Mouse (Mus musculus): ENCODE data around the gene Sec24d. TPM values are rescaled to one million over a fixed set of nuclear protein-coding genes. Genes with fewer than 3 reads are reported as not detected.

The Sec24d gene
- polyA plus RNA-seq, 1 experiment = 17.2 TPM

DNA sequence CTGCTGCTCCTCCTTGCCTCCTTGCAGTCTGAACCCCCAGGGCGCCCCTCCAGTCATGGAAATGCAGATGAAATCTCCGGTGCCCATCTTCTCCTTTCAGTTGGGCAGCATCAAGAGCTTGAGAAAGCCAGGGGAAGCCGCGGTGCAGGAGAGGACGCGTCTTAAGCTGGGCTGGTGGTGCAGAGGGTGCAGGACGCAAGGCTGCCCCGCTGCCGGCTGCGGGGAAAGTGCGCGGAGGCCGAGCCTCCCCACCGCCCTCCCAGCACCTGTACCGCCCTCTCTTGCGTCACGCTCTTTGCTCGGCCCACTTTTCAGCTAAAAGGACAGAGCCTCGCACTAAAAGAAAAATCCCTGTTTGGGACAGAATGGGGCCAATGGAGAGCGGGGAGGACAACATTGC, 31.3 kb upstream of the Sec24d start, which contains the start of gene Synpo2:
Gene Synpo2 (minus strand): TSS at position 229 of the 400 bp plus-strand sequence.
- H3K4me1 ChIP-seq (ENCODE audit: control insufficient read depth, insufficient read depth, insufficient read length) = no peaks in the 10 kb centered on the region
- WGBS = 4% methylated on average over 20 of the region's 20 CpGs
- H3K36me3 ChIP-seq (ENCODE audit: control insufficient read depth, insufficient read depth, low read length) = no peaks in the 10 kb centered on the region
- TF ChIP-seq POLR2A (IDR thresholded peaks at IDR 0.05; ENCODE audit: low read depth, low read length) (no peak), CTCF (IDR thresholded peaks at IDR 0.05; ENCODE audit: extremely low read depth, insufficient read depth, insufficient read length, insufficient replicate concordance) (no peak)
- DNase-seq (ENCODE audit: low read depth in 1 of 2, low spot score in 2 of 2) = peak in 1 of 2 experiments; percentile 24
- H3K27me3 ChIP-seq (ENCODE audit: control insufficient read depth, insufficient read depth, low read length) = 0 out of 2 replicates have a peak, but pooled peaks cover 3% of the 10 kb centered on the region
- peak within 1 kb of the TSS; percentile 34; the same call in 1 of the 2 replicates for H3K4me3 ChIP-seq (ENCODE audit: extremely low read depth, insufficient read depth, insufficient read length)
- H3K27ac ChIP-seq (ENCODE audit: insufficient read depth, low read length) = peak within 1 kb of the TSS; percentile 37; the same call in 1 of the 2 replicates

DNA sequence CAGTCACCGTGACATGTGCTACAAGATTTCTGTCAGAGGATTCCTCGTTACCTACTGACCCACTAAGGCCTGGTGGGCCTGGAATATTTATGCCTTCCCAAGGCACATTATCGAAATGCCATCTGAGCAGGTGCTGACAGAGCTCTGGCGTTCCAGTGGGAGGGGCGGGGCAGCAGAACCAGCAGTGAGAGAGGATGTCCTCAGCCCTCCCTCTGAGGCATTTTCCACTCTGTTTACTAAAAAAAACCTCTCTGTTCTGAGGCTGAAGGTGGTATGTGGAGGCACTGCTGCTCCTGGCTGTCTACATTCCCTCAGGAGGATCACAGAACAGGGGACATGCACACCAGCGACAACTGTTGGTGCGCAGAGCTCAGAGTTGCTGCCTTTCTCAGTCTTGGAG, 30.2 kb upstream of the Sec24d start:
- no peak for DNase-seq (ENCODE audit: low read depth in 1 of 2, low spot score in 2 of 2)
- Histone ChIP-seq H3K27ac (ENCODE audit: insufficient read depth, low read length) (no peak overlapping the region), H3K4me3 (ENCODE audit: extremely low read depth, insufficient read depth, insufficient read length) (no peak overlapping the region), H3K36me3 (ENCODE audit: control insufficient read depth, insufficient read depth, low read length) (no peaks in the 10 kb centered on the region), H3K27me3 (ENCODE audit: control insufficient read depth, insufficient read depth, low read length) (0 out of 2 replicates have a peak, but pooled peaks cover 3% of the 10 kb centered on the region), H3K4me1 (ENCODE audit: control insufficient read depth, insufficient read depth, insufficient read length) (no peaks in the 10 kb centered on the region)
- WGBS = 83% methylated on average over 7 of the region's 7 CpGs
- TF ChIP-seq POLR2A (IDR thresholded peaks at IDR 0.05; ENCODE audit: low read depth, low read length) (no peak), CTCF (IDR thresholded peaks at IDR 0.05; ENCODE audit: extremely low read depth, insufficient read depth, insufficient read length, insufficient replicate concordance) (no peak)

GRCm38 (mm10) chr3:123237446-123237845, 29.8 kb upstream of the Sec24d start:
- H3K27ac ChIP-seq (ENCODE audit: insufficient read depth, low read length) = no peak overlapping the region
- H3K36me3 ChIP-seq (ENCODE audit: control insufficient read depth, insufficient read depth, low read length) = no peaks in the 10 kb centered on the region
- no peak overlapping the region for H3K4me3 ChIP-seq (ENCODE audit: extremely low read depth, insufficient read depth, insufficient read length)
- 0 out of 2 replicates have a peak, but pooled peaks cover 3% of the 10 kb centered on the region for H3K27me3 ChIP-seq (ENCODE audit: control insufficient read depth, insufficient read depth, low read length)
- no peaks in the 10 kb centered on the region for H3K4me1 ChIP-seq (ENCODE audit: control insufficient read depth, insufficient read depth, insufficient read length)
- no peak for TF ChIP-seq CTCF (IDR thresholded peaks at IDR 0.05; ENCODE audit: extremely low read depth, insufficient read depth, insufficient read length, insufficient replicate concordance)
- TF ChIP-seq POLR2A (IDR thresholded peaks at IDR 0.05; ENCODE audit: low read depth, low read length) = no peak
- DNase-seq (ENCODE audit: low read depth in 1 of 2, low spot score in 2 of 2) = no peak

- no peak overlapping the region for H3K4me3 ChIP-seq (ENCODE audit: extremely low read depth, insufficient read depth, insufficient read length)
- no peak for DNase-seq (ENCODE audit: low read depth in 1 of 2, low spot score in 2 of 2)
- H3K36me3 ChIP-seq (ENCODE audit: control insufficient read depth, insufficient read depth, low read length) = no peaks in the 10 kb centered on the region
- H3K27me3 ChIP-seq (ENCODE audit: control insufficient read depth, insufficient read depth, low read length) = no peaks in the 10 kb centered on the region
- TF ChIP-seq CTCF (IDR thresholded peaks at IDR 0.05; ENCODE audit: extremely low read depth, insufficient read depth, insufficient read length, insufficient replicate concordance) (no peak), POLR2A (IDR thresholded peaks at IDR 0.05; ENCODE audit: low read depth, low read length) (no peak)
- H3K27ac ChIP-seq (ENCODE audit: insufficient read depth, low read length) = no peak overlapping the region
- H3K4me1 ChIP-seq (ENCODE audit: control insufficient read depth, insufficient read depth, insufficient read length) = no peaks in the 10 kb centered on the region
- 87% methylated on average over 5 of the region's 5 CpGs for WGBS
Measured at GRCm38 (mm10) chr3:123244376-123244775, 22.9 kb upstream of the Sec24d start.

DNA sequence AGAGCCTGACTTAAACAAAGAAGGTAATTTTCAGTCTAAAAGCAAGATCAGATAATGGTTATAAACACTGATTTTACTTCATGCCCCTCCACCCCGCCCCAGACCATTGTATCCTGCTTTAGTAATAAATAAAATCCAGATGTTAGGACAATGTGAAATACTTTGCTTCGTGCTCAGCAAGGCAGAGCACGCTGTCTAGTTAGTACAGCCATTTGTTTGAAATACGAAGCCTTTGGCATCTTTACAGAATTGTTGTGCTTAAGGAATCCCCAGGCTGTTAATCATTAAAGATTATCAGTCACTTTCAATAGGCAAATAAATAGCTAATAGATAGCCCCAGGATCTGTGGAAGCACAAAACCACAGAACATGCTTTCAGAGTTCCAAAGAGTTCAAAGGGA, 21.6 kb upstream of the Sec24d start:
- Histone ChIP-seq H3K4me1 (ENCODE audit: control insufficient read depth, insufficient read depth, insufficient read length) (no peaks in the 10 kb centered on the region), H3K4me3 (ENCODE audit: extremely low read depth, insufficient read depth, insufficient read length) (no peak overlapping the region), H3K27ac (ENCODE audit: insufficient read depth, low read length) (no peak overlapping the region), H3K36me3 (ENCODE audit: control insufficient read depth, insufficient read depth, low read length) (no peaks in the 10 kb centered on the region), H3K27me3 (ENCODE audit: control insufficient read depth, insufficient read depth, low read length) (no peaks in the 10 kb centered on the region)
- DNase-seq (ENCODE audit: low read depth in 1 of 2, low spot score in 2 of 2) = no peak
- WGBS = 84% methylated on average over 4 of the region's 4 CpGs
- TF ChIP-seq CTCF (IDR thresholded peaks at IDR 0.05; ENCODE audit: extremely low read depth, insufficient read depth, insufficient read length, insufficient replicate concordance) (no peak), POLR2A (IDR thresholded peaks at IDR 0.05; ENCODE audit: low read depth, low read length) (no peak)

DNA sequence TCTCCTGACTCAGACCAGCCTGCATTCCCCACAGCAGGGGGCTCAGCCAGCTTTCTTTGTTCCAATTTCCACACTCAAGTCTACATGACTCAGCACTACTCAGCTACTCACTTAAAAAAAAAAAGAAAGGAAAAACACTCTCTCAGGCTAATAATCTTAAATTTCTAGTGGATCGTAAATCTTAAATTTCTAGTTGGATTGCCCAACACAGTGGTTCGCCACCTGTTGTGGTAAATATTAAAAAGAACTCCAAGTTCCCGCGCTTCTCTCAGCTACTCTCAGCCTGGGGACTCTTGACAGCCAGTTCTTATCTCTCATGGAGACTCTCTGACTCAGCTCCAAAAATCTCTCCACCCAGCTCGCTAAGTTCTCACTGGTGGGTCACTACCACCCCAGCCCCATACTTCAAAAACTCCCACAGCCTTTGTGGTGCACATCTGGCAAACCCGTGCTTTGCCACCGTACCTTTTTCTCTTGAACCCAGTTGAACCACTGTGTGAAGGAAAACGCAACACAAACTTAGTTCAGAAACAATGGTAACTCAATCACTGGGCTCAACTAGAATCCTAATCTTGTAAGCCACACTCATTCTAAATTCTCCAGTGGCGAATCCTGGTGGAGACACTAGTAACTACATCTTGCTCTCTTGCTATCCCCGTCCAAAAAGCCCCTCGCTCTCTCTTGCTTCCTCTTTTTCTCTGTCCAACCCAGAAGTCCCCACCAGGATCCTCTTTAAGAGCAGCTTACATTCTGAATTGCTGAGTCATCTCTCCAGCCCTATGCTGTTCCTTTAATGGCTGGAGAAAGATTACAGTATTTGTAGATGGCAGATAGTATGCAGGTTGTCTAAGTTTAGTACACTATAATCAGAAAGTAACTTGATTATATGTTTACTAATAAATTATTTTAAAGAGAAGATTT, 10.8 kb upstream of the Sec24d start:
- no peaks in the 10 kb centered on the region for H3K4me1 ChIP-seq (ENCODE audit: control insufficient read depth, insufficient read depth, insufficient read length)
- no peaks in the 10 kb centered on the region for H3K36me3 ChIP-seq (ENCODE audit: control insufficient read depth, insufficient read depth, low read length)
- H3K27me3 ChIP-seq (ENCODE audit: control insufficient read depth, insufficient read depth, low read length) = no peaks in the 10 kb centered on the region
- no peak for DNase-seq (ENCODE audit: low read depth in 1 of 2, low spot score in 2 of 2)
- H3K4me3 ChIP-seq (ENCODE audit: extremely low read depth, insufficient read depth, insufficient read length) = no peak overlapping the region
- WGBS = 34% methylated on average over 11 of the region's 11 CpGs
- H3K27ac ChIP-seq (ENCODE audit: insufficient read depth, low read length) = no peak overlapping the region
- TF ChIP-seq POLR2A (IDR thresholded peaks at IDR 0.05; ENCODE audit: low read depth, low read length) (no peak), CTCF (IDR thresholded peaks at IDR 0.05; ENCODE audit: extremely low read depth, insufficient read depth, insufficient read length, insufficient replicate concordance) (no peak)

DNA sequence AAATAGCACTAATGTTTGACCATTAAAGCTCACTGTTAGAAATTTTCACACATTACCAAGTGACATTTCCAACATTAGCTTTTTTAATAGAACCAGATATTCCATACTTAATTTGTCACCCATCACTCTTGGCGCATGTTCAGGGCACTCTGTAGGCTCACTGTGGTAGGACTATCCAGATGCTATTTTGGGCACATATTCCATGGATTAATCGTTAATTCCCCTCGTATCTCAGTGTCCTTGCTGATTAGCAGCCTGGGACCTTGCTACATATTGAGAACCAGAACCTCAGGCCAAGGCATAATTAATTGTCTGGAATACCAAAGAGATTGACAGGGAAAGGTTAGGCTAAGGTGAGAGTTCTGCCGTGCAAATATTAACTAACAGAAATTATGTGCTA, 8.5 kb upstream of the Sec24d start:
- H3K36me3 ChIP-seq (ENCODE audit: control insufficient read depth, insufficient read depth, low read length) = no peaks in the 10 kb centered on the region
- no peak overlapping the region for H3K4me3 ChIP-seq (ENCODE audit: extremely low read depth, insufficient read depth, insufficient read length)
- WGBS = 95% methylated on average over 4 of the region's 4 CpGs
- no peak for DNase-seq (ENCODE audit: low read depth in 1 of 2, low spot score in 2 of 2)
- no peaks in the 10 kb centered on the region for H3K27me3 ChIP-seq (ENCODE audit: control insufficient read depth, insufficient read depth, low read length)
- no peak for TF ChIP-seq CTCF (IDR thresholded peaks at IDR 0.05; ENCODE audit: extremely low read depth, insufficient read depth, insufficient read length, insufficient replicate concordance)
- TF ChIP-seq POLR2A (IDR thresholded peaks at IDR 0.05; ENCODE audit: low read depth, low read length) = no peak
- H3K27ac ChIP-seq (ENCODE audit: insufficient read depth, low read length) = no peak overlapping the region
- no peaks in the 10 kb centered on the region for H3K4me1 ChIP-seq (ENCODE audit: control insufficient read depth, insufficient read depth, insufficient read length)
